Mouse (Mus musculus): ENCODE data around the gene Ppm1n. TPM values are rescaled to one million over a fixed set of nuclear protein-coding genes. Genes with fewer than 3 reads are reported as not detected.
"Not testable (repeated sequence)": the region's sequence is repeated elsewhere in the genome, so short reads cannot be mapped to it uniquely, and the experiment has no call there.

The Ppm1n gene
- total and polyA plus RNA-seq, 2 experiments from 2014 or later = 1.1 to 2.3 TPM

DNA sequence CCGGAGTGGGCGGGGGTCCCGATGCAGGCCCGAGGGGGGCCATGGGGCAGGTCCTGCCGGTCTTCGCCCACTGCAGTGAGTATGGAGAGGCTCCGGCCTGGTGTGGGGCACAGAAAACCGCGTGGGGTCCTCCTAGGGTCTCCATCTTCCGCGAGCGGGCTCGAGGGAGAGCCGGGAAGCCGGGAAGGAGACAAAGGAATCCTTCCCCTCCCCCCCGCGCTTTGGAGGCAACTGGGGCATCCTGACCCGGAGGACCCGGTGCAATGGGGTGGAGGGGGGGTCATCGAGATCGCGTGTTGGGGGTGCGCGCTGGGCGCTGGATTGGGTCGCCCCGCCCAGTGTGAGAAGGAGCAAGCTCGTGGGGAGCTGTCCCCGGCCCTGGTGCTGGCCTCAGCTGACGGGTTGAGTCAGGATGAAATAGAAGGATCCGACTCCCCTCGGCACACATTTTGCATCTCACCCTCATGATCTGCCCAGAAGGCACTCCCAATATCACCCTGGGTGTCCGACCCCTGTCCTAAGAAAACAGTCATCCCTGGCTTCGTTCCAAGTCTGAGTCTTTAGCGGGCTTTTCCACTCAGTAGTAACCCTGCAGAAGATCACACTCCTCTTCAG is 3.0 kb upstream of the Ppm1n start:
- Histone ChIP-seq H3K4me1 (ENCODE audit: insufficient read depth) (peaks cover 12% of the 10 kb centered on the region), H3K9ac (peak overlapping the region; percentile 99), H3K27ac (ENCODE audit: low read depth, low read length) (peak overlapping the region; percentile 95), H3K4me3 (ENCODE audit: low read depth, low read length) (peak overlapping the region; percentile 86), H3K36me3 (ENCODE audit: insufficient read depth) (peaks cover 14% of the 10 kb centered on the region), H3K4me2 (ENCODE audit: low read depth) (peak overlapping the region; percentile 70), H3K9me3 (ENCODE audit: low read length) (no peaks in the 10 kb centered on the region), H3K27me3 (ENCODE audit: insufficient read depth, low read length) (peaks cover 34% of the 10 kb centered on the region)
- no peak for TF ChIP-seq CTCF (IDR thresholded peaks at IDR 0.05; ENCODE audit: low read depth)
- WGBS = under 1% methylated on average over 32 of the region's 35 CpGs
- ATAC-seq = peak; percentile 69
- peak; percentile 73 for DNase-seq

DNA sequence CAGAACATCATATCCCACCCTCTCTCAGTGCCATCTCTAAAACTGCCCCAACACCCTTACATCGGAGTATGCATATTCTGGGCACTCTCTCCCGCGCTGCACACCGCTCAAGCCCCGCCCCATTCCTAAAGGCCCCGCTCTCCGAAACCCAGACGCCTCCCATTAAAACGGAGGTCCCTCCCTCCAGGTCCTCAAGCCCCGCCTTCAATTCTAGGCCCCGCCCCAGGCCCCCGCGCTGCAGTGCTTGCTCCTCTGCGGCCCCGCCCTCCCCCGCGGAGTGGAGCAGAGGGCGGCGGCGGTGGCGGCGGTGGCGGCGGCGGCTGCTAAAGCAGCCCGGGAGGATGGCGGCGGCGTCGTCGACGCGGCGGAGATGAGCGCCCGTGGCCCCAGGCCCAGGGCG is 2.5 kb upstream of the Ppm1n start, which contains the start of gene Rtn2:
TSS of gene Rtn2 (plus strand) at position 240 of the 400 bp plus-strand sequence.
- no peak for TF ChIP-seq CTCF (IDR thresholded peaks at IDR 0.05; ENCODE audit: low read depth)
- Histone ChIP-seq H3K27me3 (ENCODE audit: insufficient read depth, low read length) (peaks cover 36% of the 10 kb centered on the region), H3K9me3 (ENCODE audit: low read length) (no peaks in the 10 kb centered on the region), H3K9ac (peak within 1 kb of the TSS; percentile 99), H3K4me1 (ENCODE audit: insufficient read depth) (peaks cover 12% of the 10 kb centered on the region), H3K36me3 (ENCODE audit: insufficient read depth) (peaks cover 9% of the 10 kb centered on the region), H3K4me2 (ENCODE audit: low read depth) (peak within 1 kb of the TSS; percentile 70), H3K4me3 (ENCODE audit: low read depth, low read length) (peak within 1 kb of the TSS; percentile 86), H3K27ac (ENCODE audit: low read depth, low read length) (peak within 1 kb of the TSS; percentile 95)
- DNase-seq = peak; percentile 88
- peak; percentile 81 for ATAC-seq
- 3% methylated on average over 34 of the region's 37 CpGs for WGBS

DNA sequence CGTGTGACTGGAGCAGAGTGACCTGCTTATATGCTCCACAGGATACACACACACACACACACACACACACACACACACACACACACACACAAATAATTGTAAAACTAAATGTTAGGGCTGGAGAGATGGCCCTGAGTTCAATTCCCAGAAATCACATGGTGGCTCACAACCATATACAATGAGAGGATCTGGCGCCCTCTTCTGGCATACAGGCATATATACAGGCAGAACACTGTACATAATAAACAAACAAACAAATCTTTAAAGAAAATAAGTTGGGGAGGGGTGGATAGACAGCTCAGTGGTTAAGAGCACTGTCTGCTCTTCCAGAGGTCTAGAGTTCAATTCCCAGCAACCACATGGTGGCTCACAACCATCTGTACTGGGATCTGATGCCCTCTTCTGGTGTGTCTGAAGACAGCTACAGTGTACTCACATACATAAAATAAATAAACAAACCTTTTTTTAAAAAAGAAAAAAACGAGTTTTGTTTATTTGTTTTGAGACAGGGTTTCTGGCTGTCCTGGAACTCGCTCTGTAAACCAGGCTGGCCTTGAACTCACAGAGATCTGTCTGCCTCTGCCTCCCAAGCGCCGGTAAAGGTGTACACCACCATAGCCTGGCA is 1.9 kb upstream of the Ppm1n start:
- 0 out of 2 replicates have a peak, but pooled peaks have one; percentile 16 for ATAC-seq
- peaks cover 36% of the 10 kb centered on the region for H3K27me3 ChIP-seq (ENCODE audit: insufficient read depth, low read length)
- peak overlapping the region; percentile 70 for H3K4me2 ChIP-seq (ENCODE audit: low read depth)
- peak; percentile 57 for DNase-seq
- peak overlapping the region; percentile 86 for H3K4me3 ChIP-seq (ENCODE audit: low read depth, low read length)
- H3K4me1 ChIP-seq (ENCODE audit: insufficient read depth) = peaks cover 12% of the 10 kb centered on the region
- H3K9ac ChIP-seq = peak overlapping the region; percentile 99; the same call in 1 of the 2 replicates
- TF ChIP-seq CTCF (IDR thresholded peaks at IDR 0.05; ENCODE audit: low read depth) = peak; percentile 67
- WGBS = 47% methylated on average over 6 of the region's 6 CpGs
- H3K36me3 ChIP-seq (ENCODE audit: insufficient read depth); H3K27ac ChIP-seq (ENCODE audit: low read depth, low read length); H3K9me3 ChIP-seq (ENCODE audit: low read length): not testable (repeated sequence)

DNA sequence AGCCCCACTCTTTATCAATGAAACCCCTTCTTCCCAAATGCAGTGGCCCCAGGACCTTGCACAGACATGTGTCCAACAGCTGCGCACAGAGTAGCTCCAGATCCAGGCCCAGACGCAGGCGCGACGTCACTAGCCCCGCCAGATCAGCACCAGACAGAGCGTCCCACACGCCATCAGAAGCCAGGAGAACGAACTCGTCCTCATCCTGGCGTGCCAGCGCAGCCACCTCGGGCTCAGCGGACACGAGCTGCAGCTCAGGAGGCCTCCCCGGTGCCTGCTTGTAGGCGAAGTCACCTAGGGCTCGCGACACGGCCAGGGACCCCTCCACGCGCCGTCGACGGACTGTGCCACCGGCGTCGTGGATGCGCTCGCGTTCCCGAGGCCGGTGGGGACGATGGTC is 812 bp downstream of the Ppm1n start:
- Histone ChIP-seq H3K36me3 (ENCODE audit: insufficient read depth) (no peaks in the 10 kb centered on the region), H3K4me2 (ENCODE audit: low read depth) (peak overlapping the region; percentile 49), H3K4me1 (ENCODE audit: insufficient read depth) (peaks cover 5% of the 10 kb centered on the region), H3K9me3 (ENCODE audit: low read length) (no peaks in the 10 kb centered on the region), H3K27ac (ENCODE audit: low read depth, low read length) (no peak overlapping the region), H3K9ac (no peak overlapping the region), H3K27me3 (ENCODE audit: insufficient read depth, low read length) (peaks cover 36% of the 10 kb centered on the region), H3K4me3 (ENCODE audit: low read depth, low read length) (peak overlapping the region; percentile 29)
- no peak for TF ChIP-seq CTCF (IDR thresholded peaks at IDR 0.05; ENCODE audit: low read depth)
- DNase-seq (no peak), ATAC-seq (no peak)
- WGBS = 3% methylated on average over 34 of the region's 34 CpGs

DNA sequence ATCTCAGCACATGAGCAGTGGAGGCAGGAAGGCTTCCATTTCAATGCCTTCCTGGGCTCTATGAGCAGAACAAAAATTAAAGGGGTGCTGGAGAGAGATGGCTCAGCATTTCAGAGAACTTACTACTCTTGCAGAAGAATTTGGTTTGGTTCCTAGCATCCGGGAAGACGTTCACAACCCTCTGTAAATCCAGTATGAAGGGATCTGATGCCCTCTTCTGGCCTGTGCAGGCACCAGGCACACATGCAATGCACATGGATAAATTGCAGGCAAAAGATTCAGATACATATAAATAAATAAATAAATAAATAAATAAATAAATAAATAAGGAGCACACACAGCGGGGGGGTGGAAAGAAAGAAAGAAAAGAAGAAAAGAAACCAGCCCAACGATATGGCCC is 3.6 kb downstream of the Ppm1n start:
- H3K9me3 ChIP-seq (ENCODE audit: low read length) = no peaks in the 10 kb centered on the region
- ATAC-seq = no peak

DNA sequence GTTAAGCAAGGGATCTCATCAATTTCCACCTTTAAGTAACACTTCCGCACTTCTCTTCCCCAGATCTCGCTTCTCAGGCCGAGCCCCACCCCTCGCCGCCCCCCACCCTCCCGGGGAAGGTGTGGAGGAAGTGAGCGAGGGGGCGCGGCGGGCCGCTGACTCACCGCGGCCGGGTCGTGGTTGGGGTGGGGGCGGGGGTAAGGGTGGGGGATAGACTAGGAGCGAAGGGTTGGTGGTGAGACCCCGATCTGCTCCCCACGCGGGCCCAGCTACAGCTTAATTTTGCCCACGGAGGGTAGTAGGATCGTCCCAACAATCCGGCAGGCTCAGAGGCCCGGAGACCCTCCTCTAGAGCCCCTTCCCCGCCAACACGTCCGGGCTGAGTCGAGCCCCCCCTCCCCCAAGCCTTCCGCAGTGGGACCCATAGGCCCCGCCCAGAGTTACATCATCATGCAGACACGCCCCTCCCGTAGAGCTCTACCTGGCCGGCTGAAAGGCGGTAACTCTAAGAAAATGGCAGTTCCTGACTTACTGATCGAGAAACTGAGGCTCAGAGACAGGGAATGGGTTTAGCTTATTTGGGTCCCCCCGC is 7.6 kb downstream of the Ppm1n start:
- Histone ChIP-seq H3K9me3 (ENCODE audit: low read length) (no peaks in the 10 kb centered on the region), H3K4me3 (ENCODE audit: low read depth, low read length) (peak overlapping the region; percentile 72), H3K27ac (ENCODE audit: low read depth, low read length) (peak overlapping the region; percentile 78), H3K9ac (peak overlapping the region; percentile 66), H3K36me3 (ENCODE audit: insufficient read depth) (no peaks in the 10 kb centered on the region), H3K4me1 (ENCODE audit: insufficient read depth) (peaks cover 15% of the 10 kb centered on the region), H3K27me3 (ENCODE audit: insufficient read depth, low read length) (no peaks in the 10 kb centered on the region; the same call in 1 of the 2 replicates), H3K4me2 (ENCODE audit: low read depth) (peak overlapping the region; percentile 95)
- WGBS = 2% methylated on average over 36 of the region's 36 CpGs
- DNase-seq (peak; percentile 78), ATAC-seq (peak; percentile 58)
- no peak for TF ChIP-seq CTCF (IDR thresholded peaks at IDR 0.05; ENCODE audit: low read depth)

More for the DNA sequence above, 3.6 kb downstream of the Ppm1n start:
- no peak; the same call in 1 of the 2 replicates for TF ChIP-seq CTCF (IDR thresholded peaks at IDR 0.05; ENCODE audit: low read depth)
- Histone ChIP-seq H3K4me1 (ENCODE audit: insufficient read depth) (no peaks in the 10 kb centered on the region), H3K36me3 (ENCODE audit: insufficient read depth) (no peaks in the 10 kb centered on the region), H3K27me3 (ENCODE audit: insufficient read depth, low read length) (peaks cover 35% of the 10 kb centered on the region), H3K4me3 (ENCODE audit: low read depth, low read length) (no peak overlapping the region), H3K27ac (ENCODE audit: low read depth, low read length) (no peak overlapping the region), H3K4me2 (ENCODE audit: low read depth) (no peak overlapping the region), H3K9ac (no peak overlapping the region)
- no peak for DNase-seq
- 50% methylated on average over 4 of the region's 4 CpGs for WGBS
